Mouse (Mus musculus) lung, postnatal 4 days (tissue): ENCODE measurements around the gene Ros1.
A peak's percentile ranks its signal among the peaks of the same experiment; 100 is the strongest.

ENCODE experiments used
- DNase-seq, 2 experiments: peaks; one replicate each; pipeline ENCODE4 v3.0.0; 2021

Ros1 gene

DNA sequence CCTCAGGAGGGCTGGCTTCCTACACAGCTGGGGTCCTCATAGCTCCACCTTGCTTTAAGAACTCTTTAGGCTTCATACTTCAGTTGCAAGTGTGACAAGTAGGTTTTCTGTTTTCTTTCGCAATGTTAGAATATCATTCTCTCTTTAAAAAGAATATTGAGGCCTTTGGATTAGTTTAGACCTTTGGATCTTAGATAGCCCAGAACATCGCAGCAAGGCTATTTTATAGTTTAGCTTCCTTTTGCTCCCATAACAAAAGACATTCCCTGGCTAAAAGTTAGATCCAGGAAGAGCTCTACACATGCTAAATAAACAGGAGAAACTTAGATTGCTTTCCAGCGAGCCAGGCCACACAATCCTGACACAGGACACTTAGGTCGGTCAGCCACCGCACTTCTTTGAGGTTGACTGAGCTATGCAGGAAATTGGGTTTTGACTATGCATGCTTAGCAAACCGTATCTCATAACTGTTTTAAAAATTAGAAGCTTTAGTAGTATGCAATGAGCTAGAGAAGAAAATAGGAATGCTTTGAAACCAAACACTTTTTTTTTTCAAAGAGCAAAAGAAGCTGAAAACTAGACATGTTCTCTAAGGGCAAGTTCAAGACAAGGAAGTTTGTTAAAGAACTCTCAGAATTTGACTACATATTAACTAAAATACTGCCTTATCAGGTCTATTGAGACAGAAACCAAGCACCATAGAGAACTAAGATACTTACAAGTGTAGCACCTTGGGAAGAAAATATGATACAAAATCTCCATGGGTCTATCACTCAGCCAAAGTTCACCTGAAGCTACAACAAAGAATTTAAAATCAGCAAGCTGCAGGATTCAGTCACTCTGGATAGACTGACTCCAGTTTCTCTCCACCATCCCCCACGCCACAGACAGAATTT, at the start of gene Ros1:
Ros1 (minus strand) TSS at position 288 of the 896 bp plus-strand sequence.
- DNase-seq, result no peak

DNA sequence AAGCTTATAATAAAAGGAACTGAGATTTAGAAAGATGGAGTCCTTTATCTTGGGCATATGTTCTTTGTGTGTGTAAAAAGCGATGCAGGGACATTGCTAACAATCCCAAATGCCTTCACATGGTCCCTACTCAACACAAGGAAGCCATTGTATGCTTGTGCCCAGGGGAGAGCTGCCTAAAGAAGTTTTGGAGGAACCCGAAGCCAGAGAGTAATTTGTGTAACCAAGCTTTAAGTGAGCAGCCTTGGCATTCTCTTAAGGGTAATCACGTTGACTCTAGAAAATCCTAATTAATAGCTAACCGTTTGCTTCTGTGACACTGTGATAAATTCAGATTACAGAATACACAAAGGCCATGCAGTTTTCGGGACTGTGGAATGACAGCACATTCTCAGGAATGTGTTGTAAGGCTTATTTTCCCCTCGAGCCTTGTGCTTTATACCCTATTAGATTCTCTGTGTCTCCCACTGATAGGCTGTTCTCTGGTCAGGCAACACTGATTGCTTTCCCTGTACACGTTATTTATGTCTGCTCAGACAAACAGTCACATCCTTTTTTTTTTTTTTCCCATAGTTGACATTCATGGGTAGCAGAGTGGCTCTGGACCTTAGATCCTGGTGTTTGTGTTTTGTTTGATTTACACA, 47.8 kb upstream of the Ros1 start:
- no peak for DNase-seq

DNA sequence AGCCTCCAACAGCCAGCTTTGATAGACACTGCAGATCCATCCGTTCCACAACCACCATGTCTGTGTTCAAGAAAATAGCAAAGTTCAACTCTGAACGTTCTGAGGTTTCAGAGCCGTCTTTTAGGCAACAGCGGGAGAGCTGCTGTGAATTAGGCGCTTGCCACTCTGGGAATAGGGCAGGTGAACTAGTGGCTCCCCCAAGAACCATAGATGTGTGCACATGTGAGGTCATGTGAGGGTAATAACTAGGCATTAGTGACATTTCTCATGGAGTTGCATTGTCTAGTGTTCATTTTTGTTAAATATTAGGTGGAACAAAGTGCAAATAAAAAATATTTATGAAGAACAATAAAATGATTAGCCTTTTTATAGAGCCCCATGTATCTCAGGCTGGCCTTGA, 47.0 kb upstream of the Ros1 start:
- no peak for DNase-seq

DNA sequence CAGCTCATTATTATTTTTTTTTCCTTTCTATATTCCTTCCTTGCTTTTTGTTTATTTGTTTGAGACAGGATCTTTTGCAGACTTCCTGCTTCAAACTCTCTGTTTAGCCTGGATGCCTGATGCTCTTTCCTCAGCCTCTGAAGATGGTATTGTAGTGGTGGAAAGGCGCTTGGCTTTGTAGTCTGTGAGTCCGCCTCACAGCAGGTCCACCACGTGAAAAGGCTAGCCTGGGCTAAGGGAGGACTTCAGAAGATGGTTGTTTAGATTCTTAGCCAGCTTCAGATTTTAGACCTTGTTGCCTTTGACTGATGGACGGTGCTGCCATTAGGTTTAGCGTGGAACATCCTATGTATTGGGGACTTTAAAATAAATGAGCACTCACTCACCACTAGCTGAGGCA, 40.4 kb upstream of the Ros1 start:
- DNase-seq, result no peak

DNA sequence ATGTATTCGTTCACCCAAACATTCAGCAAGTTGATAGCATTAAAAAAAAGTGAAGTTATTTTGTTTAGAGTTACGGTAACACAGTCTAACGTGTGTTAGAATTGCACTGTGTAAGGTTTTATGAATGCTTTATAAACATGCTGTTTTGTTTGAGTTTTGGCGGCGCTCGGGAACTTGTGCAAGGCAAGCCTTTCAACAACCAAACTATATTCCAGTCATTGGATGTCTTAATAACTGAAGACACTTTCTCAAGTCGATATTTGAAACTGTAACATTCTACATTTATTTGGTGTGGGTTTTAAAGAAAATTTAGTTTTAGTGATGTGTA, 39.6 kb upstream of the Ros1 start:
- DNase-seq, result no peak

DNA sequence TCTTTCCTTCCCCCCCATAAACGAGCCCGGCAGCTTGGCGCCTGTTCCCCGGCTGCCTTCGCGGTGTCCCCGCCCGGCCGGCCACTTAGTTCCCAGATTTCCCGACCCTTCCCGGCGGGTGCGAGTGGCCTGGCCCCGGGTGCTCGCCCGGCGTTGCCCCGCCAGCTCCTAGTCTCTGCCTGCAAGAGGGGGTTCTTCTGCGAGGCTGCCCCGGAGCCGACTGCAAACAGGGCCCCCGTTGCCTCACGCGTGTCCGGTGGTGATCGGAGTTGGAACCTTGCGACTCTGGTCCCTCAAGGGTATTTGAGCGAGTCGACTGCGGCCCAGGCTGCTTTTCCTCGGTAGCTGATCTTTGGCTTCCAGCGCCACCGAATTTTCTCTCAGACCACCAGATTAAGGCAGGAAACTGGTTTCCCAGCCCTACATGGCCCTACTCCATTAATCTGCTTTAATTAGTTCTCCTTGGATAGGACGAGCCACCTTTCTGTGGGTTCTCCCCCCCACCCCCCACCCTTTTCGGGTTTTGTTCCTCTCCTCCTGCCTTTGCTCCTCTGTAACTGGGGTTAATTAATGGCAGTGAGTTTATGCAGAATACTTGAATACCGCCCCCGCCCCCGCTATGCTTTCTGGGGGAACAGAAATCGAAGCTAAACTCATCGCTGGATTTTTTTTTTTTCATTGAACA, 39.1 kb upstream of the Ros1 start:
- DNase-seq, result no peak

DNA sequence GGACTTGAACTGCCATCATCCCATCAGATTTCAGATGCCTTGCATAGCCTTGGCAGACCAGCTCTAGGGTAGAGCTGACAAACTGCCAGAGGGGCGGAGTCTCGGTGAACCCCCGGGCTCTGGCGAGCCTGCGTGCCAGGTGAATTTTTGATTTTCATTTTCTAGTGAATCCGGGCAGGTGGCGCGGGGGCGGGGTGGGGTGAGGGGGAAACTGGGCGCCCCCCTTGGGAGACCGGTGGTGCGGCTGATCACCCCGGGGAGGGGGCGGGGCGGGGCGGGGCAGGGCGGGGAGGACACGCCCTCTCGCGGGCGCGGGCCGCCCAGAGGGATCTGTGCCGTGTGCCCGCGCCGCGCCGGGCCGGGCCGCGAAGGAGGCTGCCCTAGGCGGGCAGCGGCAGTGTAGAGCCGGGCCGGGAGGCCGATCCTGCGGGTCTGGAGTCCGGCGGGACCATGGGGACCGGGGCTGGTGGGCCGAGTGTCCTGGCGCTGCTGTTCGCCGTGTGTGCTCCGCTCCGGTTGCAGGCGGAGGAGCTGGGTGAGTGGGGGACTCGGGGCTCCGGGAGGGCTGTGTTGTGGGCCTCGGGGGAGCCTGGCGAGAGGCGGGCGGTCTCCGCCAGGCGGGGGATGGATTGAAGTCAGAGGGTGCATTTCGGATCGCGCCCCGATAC, 38.4 kb upstream of the Ros1 start, which contains the start of gene Dcbld1:
Dcbld1 (plus strand) TSS at position 319 of the 668 bp plus-strand sequence.
- DNase-seq, result peak; percentile 72 to 79

DNA sequence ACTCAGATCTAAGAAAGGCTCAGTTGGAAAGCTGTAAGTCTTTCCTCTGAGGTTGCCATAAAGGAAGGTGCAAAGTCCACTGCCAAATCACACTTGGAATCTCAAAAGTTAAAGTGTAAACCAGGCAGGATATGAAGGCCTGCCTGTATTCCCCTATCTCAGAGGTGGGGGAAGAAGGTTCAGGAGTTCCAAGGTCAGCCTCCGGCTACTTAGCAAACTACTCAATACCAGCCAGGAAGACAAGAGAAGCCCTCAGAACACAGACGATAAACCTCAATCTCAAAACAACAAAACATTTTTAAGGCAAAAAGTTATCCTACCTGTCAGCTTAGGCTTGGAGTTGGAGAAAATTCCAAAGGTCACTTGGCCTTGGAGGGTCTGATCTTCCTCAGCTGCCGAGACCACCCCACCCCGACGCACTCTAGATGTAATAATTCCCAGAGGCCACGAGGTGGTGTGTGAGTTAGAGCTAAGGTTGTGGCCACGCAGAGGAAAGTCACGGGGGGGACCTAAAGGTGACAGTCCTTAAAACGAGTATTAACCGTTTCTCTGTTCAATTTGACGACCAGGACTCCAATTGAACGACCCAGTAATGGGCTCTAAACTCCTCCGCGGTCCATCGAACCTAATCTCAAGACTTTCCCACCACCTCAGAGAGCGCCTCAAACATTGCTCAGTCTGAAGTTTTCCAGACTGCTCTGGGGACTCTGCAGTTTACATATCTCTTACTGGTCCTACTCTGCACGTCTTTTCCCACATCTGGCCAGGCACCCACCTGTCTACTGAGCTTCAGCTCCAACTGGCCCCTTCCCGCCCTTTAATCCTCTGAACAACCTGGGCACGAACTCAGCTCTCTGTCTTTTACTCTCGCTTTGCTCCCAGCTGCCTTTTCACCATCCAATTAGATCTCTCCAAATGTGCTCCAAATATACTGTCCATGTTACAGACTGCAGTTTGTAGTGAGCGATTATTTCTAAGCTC, 37.4 kb upstream of the Ros1 start:
- peak; percentile 33 to 61 for DNase-seq

DNA sequence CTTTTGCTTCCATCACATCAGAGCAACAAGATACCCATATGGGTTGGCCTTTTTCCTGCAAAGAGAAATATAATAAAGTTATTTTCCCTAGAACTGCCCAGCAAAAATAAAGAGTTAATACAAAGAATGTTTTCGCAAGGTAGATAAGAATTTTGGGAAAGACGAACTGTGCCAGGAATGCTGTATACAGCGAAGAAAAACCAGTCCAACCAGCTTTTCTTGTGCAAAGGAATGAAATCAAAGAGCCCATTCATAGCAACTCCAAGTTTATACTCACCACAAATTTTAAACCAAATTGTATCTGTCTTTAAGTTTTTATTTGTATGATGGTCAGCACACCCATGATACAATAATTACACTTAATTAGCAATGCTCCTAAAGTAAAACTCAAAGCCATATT, 24.6 kb upstream of the Ros1 start:
- DNase-seq, result no peak

DNA sequence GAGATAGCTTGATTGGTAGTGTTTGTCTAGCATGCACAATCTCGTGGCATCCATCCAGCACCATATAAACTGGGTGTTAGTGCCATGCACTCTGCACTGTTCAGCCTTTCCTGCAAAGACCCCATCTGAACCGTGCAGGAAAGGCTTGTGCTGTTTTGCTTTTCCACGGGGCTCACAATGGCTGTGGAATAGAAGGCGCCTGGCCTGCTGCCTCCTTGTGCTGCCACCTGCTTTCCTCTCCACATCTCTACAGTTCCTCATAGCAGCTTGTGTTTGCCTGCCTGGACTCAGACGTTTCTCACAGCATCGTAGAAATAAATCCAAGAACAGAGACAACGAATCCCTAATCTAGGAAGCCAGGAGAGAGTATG, 22.5 kb upstream of the Ros1 start:
- no peak for DNase-seq

DNA sequence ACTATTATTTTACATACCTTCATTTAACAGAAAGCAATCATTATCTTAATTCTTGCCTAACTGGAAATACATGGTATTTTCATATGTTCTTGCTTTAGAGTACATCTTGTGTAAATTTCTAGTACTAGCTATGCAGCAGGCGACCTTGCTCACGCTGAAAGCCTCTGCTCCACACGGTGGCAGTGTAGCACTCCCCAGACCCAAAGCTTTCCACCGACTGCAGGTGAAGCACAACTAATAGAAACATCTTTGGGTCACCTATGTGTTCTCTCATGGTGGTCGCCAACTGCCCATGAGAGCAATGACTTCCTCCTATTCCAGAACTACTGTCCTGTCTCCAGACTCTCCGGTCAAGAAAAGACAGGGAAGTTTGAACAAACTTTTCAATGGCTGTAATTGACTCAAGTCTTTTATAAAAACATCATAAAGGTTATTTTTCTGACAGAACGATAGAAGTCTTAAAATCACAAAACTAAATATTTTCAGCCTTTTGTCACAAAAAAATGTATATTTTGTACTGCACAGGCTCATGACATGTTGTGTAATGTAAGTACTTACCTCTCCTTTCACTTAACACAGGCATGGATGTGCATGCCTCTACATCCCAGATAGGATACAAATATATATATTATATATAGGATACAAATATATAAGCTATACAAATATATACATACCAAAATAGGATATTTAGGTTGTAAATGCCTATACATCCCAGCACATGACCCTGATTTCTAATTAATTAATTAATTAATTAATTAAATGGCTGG, 21.9 kb upstream of the Ros1 start:
- peak; percentile 68 to 72 for DNase-seq

DNA sequence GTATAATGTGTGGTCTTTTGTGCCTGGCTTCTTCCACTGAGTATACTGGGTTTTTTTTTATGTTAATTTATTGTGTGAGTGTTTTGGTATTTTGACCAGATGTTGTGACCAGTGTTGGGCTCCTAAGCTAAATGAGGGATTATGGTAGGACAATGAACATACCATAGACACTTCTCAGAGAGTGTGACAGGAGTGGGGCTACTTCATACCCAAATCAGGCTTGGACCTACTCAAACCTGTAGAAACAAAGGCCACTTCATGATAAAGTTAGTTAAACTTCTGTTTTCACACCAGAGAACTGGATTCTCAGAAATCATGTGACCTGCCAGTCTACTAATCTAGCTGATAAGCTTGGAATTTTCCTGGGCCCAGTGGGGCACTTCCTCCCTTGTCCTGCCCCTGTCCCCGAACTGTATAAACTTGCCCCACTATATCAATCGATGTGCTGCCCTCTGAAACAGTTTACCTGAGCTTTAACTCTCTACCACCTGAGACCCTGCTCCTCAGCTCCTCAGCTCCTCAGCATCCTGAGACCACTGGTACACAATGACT, 20.3 kb upstream of the Ros1 start:
- DNase-seq, result no peak

DNA sequence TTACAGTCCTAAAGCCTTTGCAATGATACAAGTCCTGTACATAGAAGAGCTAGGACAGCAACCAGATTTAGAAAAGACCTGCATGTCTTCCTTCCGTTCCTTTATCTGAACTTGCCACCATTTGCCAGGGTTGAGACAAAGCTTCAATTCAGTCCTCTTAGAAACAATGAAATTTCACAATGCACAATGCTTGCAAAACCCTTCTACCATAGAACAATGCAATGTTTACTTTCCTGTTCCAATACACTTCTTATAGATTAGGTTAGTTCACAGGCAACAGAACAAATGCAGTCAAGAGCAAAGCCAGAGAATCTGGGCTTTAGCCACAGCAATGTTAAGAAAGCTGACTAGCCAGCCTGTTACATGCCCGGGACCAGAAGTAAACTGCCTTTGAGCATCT, 9.0 kb upstream of the Ros1 start:
- no peak for DNase-seq

DNA sequence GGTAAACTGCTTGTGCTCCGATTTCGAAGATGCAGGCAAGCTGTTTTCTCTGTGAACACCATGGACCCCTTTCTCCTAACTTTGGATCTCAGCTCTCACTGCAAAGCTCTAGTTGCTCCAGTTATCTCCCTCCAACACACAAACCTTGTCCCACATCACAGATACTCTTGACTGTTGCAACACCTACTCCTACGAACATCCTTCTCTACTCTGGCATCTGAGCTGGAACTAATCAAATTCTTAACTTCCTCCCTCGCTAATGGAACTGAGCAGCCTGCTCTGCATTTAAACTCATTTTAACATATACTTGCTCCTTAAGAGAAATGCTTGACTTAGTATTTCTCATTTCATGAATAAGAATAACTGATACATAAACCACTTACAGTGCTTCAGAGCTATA, 9.1 kb downstream of the Ros1 start:
- no peak for DNase-seq

DNA sequence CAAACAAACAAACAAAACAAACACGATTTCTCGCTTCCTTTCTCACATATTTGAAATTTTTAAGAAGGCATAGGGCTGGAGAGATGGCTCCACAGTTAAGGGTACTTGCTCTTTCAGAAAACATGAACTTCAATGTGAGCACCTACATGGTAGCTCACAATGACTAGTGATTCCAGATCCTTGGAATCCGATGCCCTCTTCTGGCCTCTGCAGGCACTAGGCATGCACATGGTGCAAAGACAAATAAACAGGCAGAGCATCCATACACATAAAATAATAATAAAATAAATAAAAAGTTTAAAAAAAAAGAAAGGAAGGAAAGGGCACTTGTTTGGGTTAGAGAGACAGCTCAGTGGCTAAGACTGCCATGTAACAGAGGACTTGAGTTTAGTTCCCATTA, 12.2 kb downstream of the Ros1 start:
- no peak for DNase-seq

DNA sequence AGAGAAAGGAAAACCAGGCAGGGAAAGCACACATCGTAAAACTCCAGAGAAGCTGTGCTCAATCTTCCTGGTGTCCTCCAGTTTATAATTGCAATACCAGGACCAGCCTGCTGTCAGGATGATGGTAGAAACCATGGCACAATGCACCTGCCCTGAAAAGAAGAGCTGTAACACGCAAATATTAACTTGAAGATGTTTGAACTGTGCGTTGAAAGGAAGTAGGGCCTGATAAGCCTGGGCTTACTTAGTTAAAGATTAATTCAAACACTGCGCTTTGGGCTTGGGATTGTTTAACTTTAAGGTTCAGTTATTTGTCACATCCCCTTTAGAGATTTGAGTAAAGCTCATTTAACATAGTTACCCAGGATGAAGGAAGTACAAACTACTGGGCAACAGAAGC, 20.7 kb downstream of the Ros1 start:
- DNase-seq, result no peak

DNA sequence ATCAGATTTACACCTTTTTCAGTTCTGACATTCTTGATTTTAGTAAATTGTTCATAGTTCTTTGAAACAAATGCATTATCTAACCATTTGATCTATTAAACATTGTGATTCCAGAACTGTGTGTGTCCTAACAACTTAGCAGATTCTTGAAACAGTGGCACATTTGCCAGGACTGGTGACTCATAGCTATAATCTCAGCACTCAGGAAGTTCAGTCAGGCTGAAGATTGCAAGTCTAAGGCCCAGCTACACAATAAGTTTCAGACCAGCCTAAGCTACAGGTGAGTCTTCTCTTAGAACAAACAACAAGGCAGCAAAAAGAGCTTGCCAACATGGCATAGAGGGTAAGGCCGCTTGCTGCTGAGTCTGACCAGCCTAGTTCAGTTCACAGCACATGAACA, 24.6 kb downstream of the Ros1 start:
- DNase-seq, result no peak

DNA sequence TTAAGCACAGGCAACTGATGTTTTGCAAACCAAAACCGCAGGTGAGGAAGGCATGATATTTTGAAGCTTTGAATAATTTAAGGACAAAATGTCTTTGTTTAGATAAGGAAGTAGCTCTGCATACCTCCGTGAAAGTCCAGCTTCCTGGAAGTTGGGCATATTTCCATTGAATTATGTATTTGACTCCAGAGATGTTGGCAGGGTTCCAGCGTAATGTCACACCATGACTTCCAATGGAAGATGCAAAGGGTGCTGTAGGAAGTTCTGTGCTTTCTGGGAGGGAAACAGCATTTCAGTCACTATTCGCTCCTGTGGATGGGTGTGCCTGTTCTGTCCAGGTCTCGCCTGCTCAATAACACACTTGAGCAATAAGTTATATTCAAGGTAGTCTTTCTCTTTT, 25.2 kb downstream of the Ros1 start:
- no peak for DNase-seq

DNA sequence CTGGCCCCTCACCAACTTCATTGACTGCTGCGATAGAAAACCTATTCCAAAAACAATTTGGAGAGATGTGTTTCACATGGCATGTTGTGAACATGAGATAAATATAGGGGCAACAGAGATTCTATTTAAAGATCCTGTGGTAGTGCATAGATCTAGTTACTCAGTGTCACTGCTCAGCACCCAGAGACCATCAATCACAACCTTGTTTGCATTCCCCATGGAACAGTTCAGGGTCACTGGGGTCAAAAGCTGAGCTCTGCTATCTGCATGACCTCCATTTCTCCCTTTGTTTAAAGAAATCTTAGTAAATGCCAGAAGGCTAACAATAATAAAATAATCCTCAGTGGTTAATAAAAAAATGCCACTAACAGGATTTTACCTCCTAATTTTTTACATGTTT, 29.7 kb downstream of the Ros1 start:
- no peak for DNase-seq

DNA sequence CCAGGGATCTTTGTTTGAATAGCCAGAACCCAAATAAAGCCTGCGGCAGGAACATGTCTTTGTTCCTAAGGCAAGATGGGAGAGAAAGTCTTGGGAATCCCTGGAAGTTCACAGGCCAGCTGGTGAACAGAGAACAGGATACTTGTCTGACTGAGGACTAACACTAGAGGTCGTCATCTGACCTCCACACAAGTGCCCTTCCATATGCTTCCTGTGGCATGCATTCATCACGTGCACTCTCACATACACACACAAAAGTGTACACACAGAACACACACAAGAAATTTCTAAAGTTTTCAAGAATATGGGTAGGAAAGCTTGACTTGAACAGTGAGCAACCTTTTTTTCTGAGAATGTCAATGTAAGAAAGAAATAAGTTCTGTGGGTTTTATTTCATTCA, 34.4 kb downstream of the Ros1 start:
- no peak for DNase-seq

DNA sequence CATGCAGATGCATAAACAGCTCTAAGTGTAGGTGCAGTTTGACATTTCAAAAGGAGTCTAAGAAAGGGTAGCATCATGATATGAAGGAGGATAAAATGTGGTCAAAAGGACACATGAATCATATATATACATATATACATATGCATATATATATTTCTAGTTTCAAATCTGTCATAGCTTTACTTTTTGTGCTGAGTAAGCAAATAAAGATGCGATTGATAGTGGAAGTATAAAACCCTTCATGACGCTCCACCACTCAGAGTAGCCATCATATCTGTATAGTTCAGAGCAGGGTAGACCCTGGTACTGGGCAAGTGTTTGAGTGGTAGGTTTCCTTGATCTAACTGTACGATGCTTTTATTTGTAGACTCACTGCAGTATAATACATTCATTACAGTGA, 35.3 kb downstream of the Ros1 start:
- DNase-seq, result no peak
